Mouse (Mus musculus) stomach, postnatal 0 days (tissue): ENCODE results near the gene Cyp3a16.

Source experiments
- CTCF ChIP-seq: IDR thresholded peaks from 2 replicates; pipeline ENCODE4 v1.5.1; 2016; ENCODE audit warnings: antibody characterized with exemption, low read depth, mild to moderate bottlenecking, moderate library complexity
- EP300 ChIP-seq: optimal IDR thresholded peaks from 2 replicates; pipeline ENCODE3; 2016; ENCODE audit warnings: antibody characterized with exemption

DNA sequence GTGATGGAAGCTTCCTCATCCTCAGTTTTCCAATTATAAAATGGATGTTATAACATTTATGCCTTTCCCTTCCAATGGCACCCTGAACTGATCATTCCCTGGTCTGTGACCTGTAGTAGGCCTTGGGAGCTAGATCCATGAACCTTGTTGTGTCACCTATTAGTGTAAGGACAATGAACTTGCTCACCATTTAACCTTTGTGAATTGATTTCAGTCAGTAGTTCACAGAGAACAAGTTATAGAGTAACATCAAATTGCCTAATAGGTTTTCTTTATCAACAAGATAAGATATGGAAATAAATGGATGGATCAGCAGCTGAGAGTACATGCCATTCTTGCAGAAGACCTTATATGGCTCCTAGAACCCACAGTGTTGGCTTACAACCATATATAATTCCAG lies 38.5 kb downstream of the Cyp3a16 start:
- TF ChIP-seq EP300 (no peak), CTCF (no peak)
